Mouse (Mus musculus): ENCODE data around the gene Tns1. TPM values are rescaled to one million over a fixed set of nuclear protein-coding genes. Genes with fewer than 3 reads are reported as not detected.
"Not testable (repeated sequence)": the region's sequence is repeated elsewhere in the genome, so short reads cannot be mapped to it uniquely, and the experiment has no call there.

Tns1 gene
- 15.1 and 15.5 TPM in 2 replicates for polyA plus RNA-seq (2014; fragmentation: Nextera tagmentation; extraction: Ambion mirVana)

- no peak for DNase-seq (ENCODE audit: low spot score)
- H3K36me3 ChIP-seq (replicated peaks; ENCODE audit: control insufficient read depth, insufficient read depth): no peaks in the 10 kb centered on the region
- WGBS: under 1% methylated on average over 80 of the region's 84 CpGs
- peak within 1 kb of the TSS; percentile 57 for H3K9ac ChIP-seq
- no peaks in the 10 kb centered on the region for H3K9me3 ChIP-seq (ENCODE audit: control insufficient read depth, low read length)
- peak; percentile 61 for ATAC-seq (ENCODE audit: low FRiP score)
- peaks cover 11% of the 10 kb centered on the region; the same call in 1 of the 2 replicates for H3K4me1 ChIP-seq (replicated peaks; ENCODE audit: control insufficient read depth, insufficient read depth, low read length)
- peak within 1 kb of the TSS; percentile 85 for H3K4me2 ChIP-seq (replicated peaks)
- H3K27ac ChIP-seq: 0 out of 2 replicates have a peak within 1 kb of the TSS, but pooled peaks have one; percentile 17
- H3K27me3 ChIP-seq (ENCODE audit: control insufficient read depth, insufficient read depth, low read length): peaks cover 20% of the 10 kb centered on the region; the same call in 1 of the 2 replicates
- H3K4me3 ChIP-seq (replicated peaks; ENCODE audit: low read length): peak within 1 kb of the TSS; percentile 43
Observed at GRCm38 (mm10) chr1:74124021-74124981, at the start of gene Tns1. Gene Tns1, minus strand, starts transcription at chr1:74124449.

GRCm38 (mm10) chr1:74172722-74173121, 48.5 kb upstream of the Tns1 start:
- Histone ChIP-seq H3K9me3 (ENCODE audit: control insufficient read depth, low read length) (no peaks in the 10 kb centered on the region), H3K27me3 (ENCODE audit: control insufficient read depth, insufficient read depth, low read length) (no peaks in the 10 kb centered on the region), H3K4me1 (replicated peaks; ENCODE audit: control insufficient read depth, insufficient read depth, low read length) (no peaks in the 10 kb centered on the region), H3K4me3 (replicated peaks; ENCODE audit: low read length) (no peak overlapping the region), H3K27ac (no peak overlapping the region), H3K36me3 (replicated peaks; ENCODE audit: control insufficient read depth, insufficient read depth) (no peaks in the 10 kb centered on the region), H3K4me2 (replicated peaks) (no peak overlapping the region), H3K9ac (no peak overlapping the region)
- WGBS: 90% methylated on average over 3 of the region's 3 CpGs
- DNase-seq (ENCODE audit: low spot score): no peak
- ATAC-seq (ENCODE audit: low FRiP score): no peak

- DNase-seq (ENCODE audit: low spot score) (no peak), ATAC-seq (ENCODE audit: low FRiP score) (no peak)
- Histone ChIP-seq H3K27me3 (ENCODE audit: control insufficient read depth, insufficient read depth, low read length) (no peaks in the 10 kb centered on the region), H3K4me2 (replicated peaks) (no peak overlapping the region), H3K4me3 (replicated peaks; ENCODE audit: low read length) (no peak overlapping the region), H3K4me1 (replicated peaks; ENCODE audit: control insufficient read depth, insufficient read depth, low read length) (no peaks in the 10 kb centered on the region), H3K9ac (no peak overlapping the region), H3K9me3 (ENCODE audit: control insufficient read depth, low read length) (no peaks in the 10 kb centered on the region), H3K36me3 (replicated peaks; ENCODE audit: control insufficient read depth, insufficient read depth) (no peaks in the 10 kb centered on the region), H3K27ac (no peak overlapping the region)
- WGBS: 83% methylated on average over 3 of the region's 3 CpGs
Observed at GRCm38 (mm10) chr1:74169721-74170120, 45.5 kb upstream of the Tns1 start.

DNA sequence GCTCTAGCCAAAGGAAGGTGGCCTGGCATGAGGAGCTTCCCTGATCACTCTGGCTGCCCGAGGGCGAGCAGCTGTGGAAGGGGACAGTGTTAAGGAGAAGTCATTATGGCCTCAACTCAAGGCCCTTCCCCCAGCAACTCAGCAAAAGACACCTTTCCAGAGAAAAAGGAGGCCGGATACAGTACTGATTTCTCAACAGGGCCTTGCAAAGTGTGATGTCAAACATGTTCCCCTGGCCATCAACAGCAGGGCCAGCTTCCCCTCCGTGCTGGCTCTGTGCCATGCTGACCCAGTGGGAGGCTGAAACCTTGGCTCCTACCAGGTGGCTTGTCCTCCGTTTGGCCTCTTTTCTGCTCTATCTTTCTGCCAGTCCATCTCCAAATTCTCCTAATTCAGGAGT, 42.9 kb upstream of the Tns1 start:
- no peaks in the 10 kb centered on the region for H3K9me3 ChIP-seq (ENCODE audit: control insufficient read depth, low read length)
- no peak overlapping the region for H3K27ac ChIP-seq
- no peak overlapping the region for H3K9ac ChIP-seq
- no peaks in the 10 kb centered on the region for H3K4me1 ChIP-seq (replicated peaks; ENCODE audit: control insufficient read depth, insufficient read depth, low read length)
- no peaks in the 10 kb centered on the region for H3K36me3 ChIP-seq (replicated peaks; ENCODE audit: control insufficient read depth, insufficient read depth)
- 79% methylated on average over 5 of the region's 5 CpGs for WGBS
- H3K4me3 ChIP-seq (replicated peaks; ENCODE audit: low read length): no peak overlapping the region
- no peak overlapping the region for H3K4me2 ChIP-seq (replicated peaks)
- H3K27me3 ChIP-seq (ENCODE audit: control insufficient read depth, insufficient read depth, low read length): no peaks in the 10 kb centered on the region
- ATAC-seq (ENCODE audit: low FRiP score) (no peak), DNase-seq (ENCODE audit: low spot score) (no peak)

DNA sequence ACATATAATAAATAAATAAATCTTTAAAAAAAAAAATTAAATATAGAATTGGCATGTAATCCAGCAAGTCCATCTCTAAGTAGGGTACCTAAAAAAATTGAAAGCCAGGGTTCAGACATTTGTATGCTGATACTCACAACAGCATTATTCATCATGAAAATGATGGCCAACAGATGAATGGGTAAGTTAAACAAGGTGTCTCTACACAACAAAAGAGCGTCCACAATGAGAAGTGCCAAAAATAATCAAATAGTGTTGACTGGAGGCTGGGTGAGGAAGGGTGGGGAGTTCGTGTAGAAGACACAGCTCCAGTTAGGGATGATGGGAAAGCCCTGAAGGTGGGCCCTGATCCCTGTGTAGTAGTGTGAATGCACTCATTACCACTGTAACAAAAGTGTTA, 35.8 kb upstream of the Tns1 start:
- no peak overlapping the region for H3K4me3 ChIP-seq (replicated peaks; ENCODE audit: low read length)
- H3K4me1 ChIP-seq (replicated peaks; ENCODE audit: control insufficient read depth, insufficient read depth, low read length): no peaks in the 10 kb centered on the region
- H3K27ac ChIP-seq: no peak overlapping the region
- no peak for DNase-seq (ENCODE audit: low spot score)
- WGBS: 78% methylated on average over 2 of the region's 2 CpGs
- ATAC-seq (ENCODE audit: low FRiP score): no peak
- no peaks in the 10 kb centered on the region for H3K9me3 ChIP-seq (ENCODE audit: control insufficient read depth, low read length)
- no peak overlapping the region for H3K4me2 ChIP-seq (replicated peaks)
- no peaks in the 10 kb centered on the region for H3K36me3 ChIP-seq (replicated peaks; ENCODE audit: control insufficient read depth, insufficient read depth)
- H3K9ac ChIP-seq: no peak overlapping the region
- H3K27me3 ChIP-seq (ENCODE audit: control insufficient read depth, insufficient read depth, low read length): no peaks in the 10 kb centered on the region

GRCm38 (mm10) chr1:74159613-74160012, 35.4 kb upstream of the Tns1 start:
- ATAC-seq (ENCODE audit: low FRiP score); H3K9ac ChIP-seq; H3K4me2 ChIP-seq (replicated peaks); H3K27me3 ChIP-seq (ENCODE audit: control insufficient read depth, insufficient read depth, low read length); H3K9me3 ChIP-seq (ENCODE audit: control insufficient read depth, low read length); H3K4me1 ChIP-seq (replicated peaks; ENCODE audit: control insufficient read depth, insufficient read depth, low read length); H3K36me3 ChIP-seq (replicated peaks; ENCODE audit: control insufficient read depth, insufficient read depth); H3K4me3 ChIP-seq (replicated peaks; ENCODE audit: low read length); H3K27ac ChIP-seq; DNase-seq (ENCODE audit: low spot score): not testable (repeated sequence)
- 90% methylated on average over 4 of the region's 5 CpGs for WGBS

DNA sequence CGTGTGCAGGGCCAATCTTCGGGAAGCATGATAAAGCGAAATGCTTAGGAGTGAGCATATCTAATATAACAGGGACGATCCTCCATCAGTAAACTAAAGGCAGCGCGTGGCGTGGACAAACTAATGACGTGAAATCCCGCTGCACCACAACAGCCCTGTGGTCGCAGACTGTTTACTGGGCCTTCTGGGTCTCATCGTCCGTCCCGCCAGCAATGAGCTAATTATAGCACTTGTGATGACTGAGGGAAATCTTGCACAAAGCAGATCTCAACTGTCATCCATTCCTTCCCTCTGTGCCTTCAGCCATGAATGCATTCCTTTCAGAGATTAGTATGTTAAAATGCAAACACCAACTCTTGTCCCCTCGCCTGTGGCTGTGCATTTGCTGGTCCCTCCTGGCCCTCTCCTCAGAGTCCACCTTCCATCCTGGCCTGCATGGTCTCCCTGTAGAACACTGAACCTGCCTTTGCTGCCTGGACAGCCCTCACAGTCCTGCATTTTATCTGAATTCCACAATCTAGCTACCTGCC, 32.2 kb upstream of the Tns1 start:
- 73% methylated on average over 14 of the region's 14 CpGs for WGBS
- Histone ChIP-seq H3K9ac (no peak overlapping the region), H3K27me3 (ENCODE audit: control insufficient read depth, insufficient read depth, low read length) (no peaks in the 10 kb centered on the region), H3K36me3 (replicated peaks; ENCODE audit: control insufficient read depth, insufficient read depth) (no peaks in the 10 kb centered on the region), H3K4me3 (replicated peaks; ENCODE audit: low read length) (no peak overlapping the region), H3K4me2 (replicated peaks) (no peak overlapping the region), H3K9me3 (ENCODE audit: control insufficient read depth, low read length) (no peaks in the 10 kb centered on the region), H3K27ac (no peak overlapping the region), H3K4me1 (replicated peaks; ENCODE audit: control insufficient read depth, insufficient read depth, low read length) (no peaks in the 10 kb centered on the region)
- ATAC-seq (ENCODE audit: low FRiP score): no peak
- no peak for DNase-seq (ENCODE audit: low spot score)

GRCm38 (mm10) chr1:74155435-74156012, 31.3 kb upstream of the Tns1 start:
- no peak overlapping the region for H3K9ac ChIP-seq
- DNase-seq (ENCODE audit: low spot score) (no peak), ATAC-seq (ENCODE audit: low FRiP score) (no peak)
- H3K4me1 ChIP-seq (replicated peaks; ENCODE audit: control insufficient read depth, insufficient read depth, low read length): no peaks in the 10 kb centered on the region
- H3K4me3 ChIP-seq (replicated peaks; ENCODE audit: low read length): no peak overlapping the region
- H3K36me3 ChIP-seq (replicated peaks; ENCODE audit: control insufficient read depth, insufficient read depth): no peaks in the 10 kb centered on the region
- no peaks in the 10 kb centered on the region for H3K9me3 ChIP-seq (ENCODE audit: control insufficient read depth, low read length)
- 94% methylated on average over 6 of the region's 6 CpGs for WGBS
- no peaks in the 10 kb centered on the region for H3K27me3 ChIP-seq (ENCODE audit: control insufficient read depth, insufficient read depth, low read length)
- H3K4me2 ChIP-seq (replicated peaks): no peak overlapping the region
- no peak overlapping the region for H3K27ac ChIP-seq

- Histone ChIP-seq H3K36me3 (replicated peaks; ENCODE audit: control insufficient read depth, insufficient read depth) (no peaks in the 10 kb centered on the region), H3K27me3 (ENCODE audit: control insufficient read depth, insufficient read depth, low read length) (no peaks in the 10 kb centered on the region), H3K27ac (no peak within 1 kb of the TSS), H3K4me1 (replicated peaks; ENCODE audit: control insufficient read depth, insufficient read depth, low read length) (no peaks in the 10 kb centered on the region), H3K4me3 (replicated peaks; ENCODE audit: low read length) (no peak within 1 kb of the TSS), H3K9me3 (ENCODE audit: control insufficient read depth, low read length) (no peaks in the 10 kb centered on the region), H3K9ac (no peak within 1 kb of the TSS), H3K4me2 (replicated peaks) (no peak within 1 kb of the TSS)
- WGBS: 82% methylated on average over 8 of the region's 8 CpGs
- DNase-seq (ENCODE audit: low spot score): no peak
- no peak for ATAC-seq (ENCODE audit: low FRiP score)
Observed at GRCm38 (mm10) chr1:74153461-74154184, 29.4 kb upstream of the Tns1 start, which contains the start of gene Cxcr2. Gene Cxcr2, plus strand, starts transcription at chr1:74153989.
